Mouse (Mus musculus) right cerebral cortex, postnatal 14 days (tissue): ENCODE data around the gene Limch1.
A peak's percentile ranks its signal among the peaks of the same experiment; 100 is the strongest.

Experiments
- DNase-seq: peaks from one replicate; pipeline ENCODE4 v3.0.0; 2022

Gene Limch1

DNA sequence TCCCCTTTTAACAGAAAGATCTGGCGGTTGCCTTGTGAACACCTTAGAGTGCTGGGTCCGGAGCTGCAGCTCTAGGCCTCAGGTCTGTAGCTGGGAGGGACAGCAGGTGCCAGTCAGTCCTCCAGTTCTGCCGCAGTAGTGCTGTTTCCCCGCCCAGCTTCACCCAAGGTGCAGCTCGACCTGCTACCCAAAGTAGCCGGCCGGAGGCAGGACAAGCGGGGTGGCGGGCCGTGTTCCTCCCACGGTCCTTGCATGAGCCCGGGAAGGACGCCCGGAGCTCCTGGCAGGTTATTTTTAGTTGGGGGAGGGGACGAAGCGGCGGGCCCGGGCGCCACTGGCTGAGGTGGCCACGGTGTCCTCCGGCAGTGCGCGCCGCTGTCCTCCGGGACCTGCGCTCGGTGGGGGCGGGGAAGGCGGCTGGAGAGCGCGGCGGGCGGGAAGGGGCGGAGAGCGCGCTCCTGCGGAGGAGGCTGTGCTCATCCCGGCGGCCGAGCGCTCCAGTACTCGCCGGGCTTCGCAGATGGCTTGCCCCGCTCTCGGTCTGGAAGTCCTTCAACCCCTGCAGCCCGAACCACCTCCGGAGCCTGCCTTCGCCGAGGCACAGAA lies at the start of gene Limch1:
TSS of gene Limch1 (plus strand) at position 438 of the 606 bp plus-strand sequence.
- peak; percentile 67 for DNase-seq

GRCm38 (mm10) chr5:66697119-66697518 lies 48.5 kb upstream of the Limch1 start:
- no peak for DNase-seq

GRCm38 (mm10) chr5:66699911-66700310 lies 45.7 kb upstream of the Limch1 start:
- no peak for DNase-seq

DNA sequence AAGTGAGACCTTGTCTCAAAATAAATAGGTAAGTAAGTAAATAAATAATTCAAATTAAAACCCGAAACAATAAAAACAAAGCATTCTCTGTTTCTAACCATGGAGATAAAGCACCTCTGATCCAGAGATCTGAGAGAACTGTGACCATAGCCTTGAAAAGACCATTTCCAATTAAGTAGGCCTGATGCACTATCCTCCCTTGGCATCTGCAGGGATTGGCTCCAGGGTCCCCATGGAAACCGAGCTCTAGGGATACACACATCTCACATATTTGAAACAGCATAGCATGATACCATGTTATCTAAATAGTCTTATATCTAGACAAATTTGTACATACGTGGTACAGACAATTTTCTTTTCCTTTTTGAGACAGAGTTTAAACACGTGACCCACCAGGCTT lies 43.7 kb upstream of the Limch1 start:
- DNase-seq = no peak

GRCm38 (mm10) chr5:66703317-66704004 lies 42.2 kb upstream of the Limch1 start:
- DNase-seq = no peak

GRCm38 (mm10) chr5:66707859-66708258 lies 37.8 kb upstream of the Limch1 start:
- no peak for DNase-seq

DNA sequence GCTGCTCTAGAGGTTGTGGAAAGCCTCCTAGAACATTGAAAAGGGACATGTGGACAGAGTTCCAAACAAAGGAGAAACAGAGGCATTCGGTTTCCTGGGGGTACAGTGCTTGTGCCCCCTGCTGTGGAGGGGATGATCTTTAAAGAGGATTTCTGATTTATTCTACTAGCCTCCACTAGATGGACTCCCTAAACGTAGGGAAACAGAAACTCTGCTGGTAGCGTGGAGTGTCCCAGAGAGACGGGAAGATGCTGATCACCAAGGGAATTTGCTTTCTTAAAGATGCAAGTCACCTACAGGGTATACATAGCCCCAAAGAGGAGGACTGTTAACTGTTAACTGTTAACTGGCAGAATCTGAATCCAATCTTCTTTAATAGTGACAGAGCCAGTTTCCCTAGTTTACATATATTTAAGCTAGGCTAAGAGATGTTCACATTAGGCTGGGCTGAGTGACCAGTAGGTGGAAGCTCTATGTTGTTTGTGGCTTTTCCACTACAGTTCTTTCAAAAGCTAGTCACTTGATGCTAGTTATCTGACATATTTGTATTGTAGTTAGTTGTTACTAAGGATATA lies 35.1 kb upstream of the Limch1 start:
- no peak for DNase-seq

- no peak for DNase-seq
Observed at GRCm38 (mm10) chr5:66712801-66713200, 32.8 kb upstream of the Limch1 start.

GRCm38 (mm10) chr5:66715498-66715931 lies 30.1 kb upstream of the Limch1 start:
- no peak for DNase-seq

DNA sequence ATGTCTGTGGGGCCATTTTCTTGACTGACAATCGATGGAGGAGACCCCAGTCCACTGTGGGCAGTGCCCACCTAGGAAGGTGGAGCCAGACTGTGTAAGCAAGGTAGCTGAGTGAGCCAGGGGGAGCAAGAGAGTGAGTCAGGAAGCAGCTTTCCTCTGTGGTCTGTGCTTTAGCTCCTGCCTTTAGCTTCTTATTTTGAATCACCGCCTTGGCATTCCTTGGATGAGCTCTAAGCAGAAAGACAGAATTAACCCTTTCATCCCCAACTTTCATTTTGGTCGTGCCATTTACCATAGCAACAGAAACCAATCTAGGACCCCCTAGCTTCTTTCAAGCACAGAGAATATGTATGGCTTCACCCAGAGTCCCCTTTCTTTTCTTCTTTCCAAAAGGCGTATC lies 27.7 kb upstream of the Limch1 start:
- no peak for DNase-seq

DNA sequence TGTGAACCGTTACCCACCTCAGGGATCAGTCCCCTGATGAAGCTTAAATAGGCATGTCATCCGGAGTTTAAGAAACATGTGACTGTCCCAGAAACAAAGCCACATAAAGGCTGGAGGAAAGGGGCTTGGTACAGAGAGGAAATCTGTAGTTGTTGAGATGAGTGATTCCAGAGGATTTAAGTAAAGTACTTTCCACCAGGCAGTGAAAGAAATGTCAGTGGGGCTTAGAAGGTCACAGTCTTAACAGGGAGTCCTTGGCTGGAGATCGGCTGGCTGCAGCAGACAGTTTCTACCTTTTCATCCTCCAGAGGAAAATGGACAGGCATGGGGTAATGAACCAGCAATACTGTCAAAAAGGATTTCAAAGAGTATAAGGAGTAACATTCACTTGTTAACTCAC lies 27.2 kb upstream of the Limch1 start:
- no peak for DNase-seq

GRCm38 (mm10) chr5:66718880-66719279 lies 26.7 kb upstream of the Limch1 start:
- DNase-seq = no peak

- no peak for DNase-seq
Observed at GRCm38 (mm10) chr5:66720921-66721320, 24.7 kb upstream of the Limch1 start.

DNA sequence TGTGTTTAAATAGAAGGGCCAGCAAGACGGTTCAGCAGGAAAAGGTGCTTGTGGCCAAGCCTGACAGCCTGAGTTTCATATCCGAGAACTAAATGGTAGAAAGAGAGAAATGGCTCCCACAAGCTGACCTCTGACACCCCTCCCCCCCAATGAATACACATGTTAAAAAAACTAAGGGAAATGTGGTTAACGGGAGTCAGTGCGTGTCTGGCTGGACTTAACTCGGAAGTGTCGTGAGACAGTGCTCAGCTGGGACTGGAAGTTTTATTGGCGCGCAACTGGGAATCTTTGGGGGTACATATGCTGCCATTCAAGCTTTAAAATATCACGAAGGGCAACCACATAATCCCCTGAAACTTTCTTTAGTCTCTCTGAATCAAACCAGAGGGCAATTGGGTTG lies 23.0 kb upstream of the Limch1 start:
- no peak for DNase-seq

GRCm38 (mm10) chr5:66723037-66723436 lies 22.6 kb upstream of the Limch1 start:
- DNase-seq = no peak

DNA sequence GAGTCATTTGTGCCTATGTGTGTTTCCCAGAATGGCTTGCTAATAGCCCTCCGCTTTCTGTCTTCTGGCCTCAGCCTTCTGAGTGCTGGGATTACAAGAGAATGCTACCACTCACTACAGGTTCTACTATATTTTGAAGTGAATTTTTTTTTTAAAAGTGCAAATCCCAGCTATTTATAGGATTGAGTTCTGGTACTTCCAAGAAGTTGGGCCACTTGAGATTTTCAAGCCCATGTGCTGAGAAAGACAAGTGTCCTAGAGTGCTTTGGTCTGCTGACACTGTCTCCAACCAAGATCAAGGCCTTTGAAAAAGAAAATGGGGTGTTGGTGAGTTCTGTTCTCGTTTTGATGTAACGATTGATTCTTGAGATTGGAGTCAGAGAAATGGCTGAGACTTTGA lies 22.0 kb upstream of the Limch1 start:
- DNase-seq = no peak

DNA sequence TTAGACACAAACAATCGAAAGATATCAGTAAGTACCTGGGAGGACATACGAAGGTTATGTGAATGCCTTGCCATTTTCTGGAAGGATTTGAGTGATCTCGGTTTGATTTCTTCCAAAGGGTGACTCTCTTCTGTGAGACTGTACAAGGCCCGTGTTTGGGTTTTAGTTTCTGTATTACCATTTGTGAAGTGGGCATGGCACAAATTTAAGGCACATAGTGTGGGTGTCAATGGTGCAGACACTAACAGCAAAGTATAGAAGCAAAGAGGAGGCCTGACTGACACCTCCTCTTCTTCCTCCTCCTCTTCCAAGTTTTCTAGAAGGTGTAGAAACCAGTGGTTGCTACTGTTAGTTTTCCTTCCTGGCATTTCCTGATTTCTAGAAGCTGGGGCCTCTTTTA lies 16.3 kb upstream of the Limch1 start:
- DNase-seq = no peak

GRCm38 (mm10) chr5:66730621-66731301 lies 14.9 kb upstream of the Limch1 start:
- peak; percentile 18 for DNase-seq

DNA sequence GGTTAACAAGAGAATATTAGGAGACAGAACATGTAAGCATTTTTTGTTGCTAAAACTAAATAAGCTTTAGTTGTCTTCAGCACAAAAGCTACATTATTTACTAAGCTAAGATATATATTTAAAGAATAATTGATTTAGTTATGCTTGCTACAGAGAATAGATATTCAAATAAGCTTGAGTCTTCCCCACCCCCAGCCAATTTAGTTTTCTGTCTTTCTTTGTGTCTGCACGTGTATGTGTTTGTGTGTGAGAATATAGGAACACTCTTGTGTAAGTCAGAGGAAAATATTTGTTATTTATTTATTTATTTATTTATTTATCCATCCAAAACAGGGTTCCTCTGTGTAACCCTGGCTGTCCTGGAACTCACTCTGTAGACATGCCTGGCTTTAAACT lies 14.3 kb upstream of the Limch1 start:
- DNase-seq = no peak

- no peak for DNase-seq
Observed at GRCm38 (mm10) chr5:66733556-66733955, 12.1 kb upstream of the Limch1 start.

- no peak for DNase-seq
Observed at GRCm38 (mm10) chr5:66739376-66739775, 6.3 kb upstream of the Limch1 start.

DNA sequence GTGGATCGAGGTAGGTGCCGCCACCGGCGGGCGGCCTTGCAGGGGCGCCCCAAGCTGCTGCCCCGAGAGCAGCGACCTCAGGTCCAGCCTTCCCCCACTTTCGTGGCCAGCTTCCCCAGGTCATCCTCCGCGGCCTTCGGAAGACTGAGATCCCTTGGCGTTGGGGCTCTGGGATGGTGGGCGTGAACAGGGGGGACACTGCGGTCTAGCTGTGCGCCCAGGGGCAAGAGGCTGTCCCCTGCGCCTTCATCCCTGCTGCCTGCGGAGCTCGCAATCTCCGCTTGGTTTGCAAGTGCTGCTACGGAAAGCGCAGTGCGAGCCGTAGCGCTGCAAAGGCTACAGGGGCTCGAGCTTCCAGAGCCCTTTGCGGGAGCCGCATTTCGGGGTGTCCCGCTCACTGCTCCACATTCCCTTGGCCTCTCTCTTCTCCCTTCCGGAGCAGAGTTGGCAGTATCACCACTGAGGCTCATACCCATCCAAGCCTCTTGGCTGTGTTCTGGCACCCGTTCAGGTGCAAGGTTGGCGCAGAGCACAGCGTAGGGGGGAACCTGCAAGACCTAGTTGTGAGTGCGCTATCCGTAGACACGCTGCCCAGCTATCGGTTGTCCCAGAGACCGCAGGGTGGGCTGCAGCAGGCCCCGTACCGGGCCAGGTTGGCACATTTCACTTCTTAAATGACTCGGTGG lies 512 bp downstream of the Limch1 start:
- peak; percentile 46 for DNase-seq

- no peak for DNase-seq
Observed at GRCm38 (mm10) chr5:66746761-66747160, 1.1 kb downstream of the Limch1 start.
